Mouse (Mus musculus) liver, embryonic 15.5 days (tissue): ENCODE results near the gene Mef2a. TPM values are rescaled to one million over a fixed set of nuclear protein-coding genes. Genes with fewer than 3 reads are reported as not detected.
A peak's percentile ranks its signal among the peaks of the same experiment; 100 is the strongest.

Experiments used
- ATAC-seq: fragments of 200-750 bp; cut with Nextera tagmentation; 2 replicates; pipeline ENCODE4 v1.8.0; 2017; ENCODE audit warnings: moderate number of reproducible peaks, mild to moderate bottlenecking, moderate library complexity; ENCODE audit not compliant: insufficient read depth
- H3K27ac ChIP-seq: fragments of 300-500 bp; sonication (generic); replicated peaks from 2 replicates; pipeline ENCODE4 v1.5.1; 2015; ENCODE audit warnings: mild to moderate bottlenecking, inconsistent platforms
- H3K27me3 ChIP-seq: fragments of 300-500 bp; sonication (generic); 2 replicates; pipeline ENCODE4 v1.6.1; 2015; ENCODE audit warnings: mild to moderate bottlenecking, inconsistent platforms
- H3K36me3 ChIP-seq: fragments of 300-500 bp; sonication (generic); replicated peaks from 2 replicates; pipeline ENCODE4 v1.6.1; 2015; ENCODE audit warnings: moderate library complexity, mild to moderate bottlenecking, inconsistent platforms
- H3K4me1 ChIP-seq: fragments of 300-500 bp; sonication (generic); replicated peaks from 2 replicates; pipeline ENCODE4 v1.6.1; 2015; ENCODE audit warnings: inconsistent platforms
- H3K4me2 ChIP-seq: fragments of 300-500 bp; sonication (generic); 2 replicates; pipeline ENCODE4 v1.6.1; 2015; ENCODE audit warnings: moderate library complexity, mild to moderate bottlenecking, inconsistent platforms
- H3K4me3 ChIP-seq: fragments of 300-500 bp; sonication (generic); replicated peaks from 2 replicates; pipeline ENCODE4 v1.5.1; 2015; ENCODE audit warnings: mild to moderate bottlenecking, inconsistent platforms
- H3K9ac ChIP-seq: fragments of 300-500 bp; sonication (generic); 2 replicates; pipeline ENCODE4 v1.6.1; 2015; ENCODE audit warnings: moderate library complexity, mild to moderate bottlenecking, inconsistent platforms
- H3K9me3 ChIP-seq: fragments of 300-500 bp; sonication (generic); replicated peaks from 2 replicates; pipeline ENCODE4 v1.6.1; 2016; ENCODE audit warnings: inconsistent platforms
- WGBS: fragments of 180-500 bp; shearing (Covaris S2); methylation state at CpG from one replicate; pipeline ENCODE4 v1.1.7; 2015; ENCODE audit warnings: mixed read lengths; ENCODE audit not compliant: insufficient replicate concordance; 5-methylcytosine and 5-hydroxymethylcytosine counted together
- polyA plus RNA-seq: library from polyadenylated mRNA; unstranded; fragments of >200 nt; fragmentation: Nextera tagmentation; extraction: Ambion mirVana; gene quantifications from 2 replicates; pipeline ENCODE4 v1.2.1, GENCODE M21; 2015

The Mef2a gene
- polyA plus RNA-seq, result 10.8 and 10.9 TPM in 2 replicates

- H3K4me3 ChIP-seq, result peak within 1 kb of the TSS; percentile 91
- H3K36me3 ChIP-seq, result no peaks in the 10 kb centered on the region
- H3K9me3 ChIP-seq, result no peaks in the 10 kb centered on the region
- H3K27ac ChIP-seq, result peak within 1 kb of the TSS; percentile 92
- H3K4me1 ChIP-seq, result peaks cover 33% of the 10 kb centered on the region
- H3K9ac ChIP-seq, result peak within 1 kb of the TSS; percentile 95
- ATAC-seq, result peak; percentile 90
- no peaks in the 10 kb centered on the region; the same call in 1 of the 2 replicates for H3K27me3 ChIP-seq
- H3K4me2 ChIP-seq, result peak within 1 kb of the TSS; percentile 99
- WGBS, result under 1% methylated on average over 89 of the region's 89 CpGs
Measured at GRCm38 (mm10) chr7:67372729-67373583, at the start of gene Mef2a. Gene Mef2a, minus strand, starts transcription at chr7:67372858.

GRCm38 (mm10) chr7:67421476-67422186, 49.0 kb upstream of the Mef2a start:
- WGBS, result 54% methylated on average over 12 of the region's 12 CpGs
- no peak overlapping the region for H3K4me3 ChIP-seq
- H3K4me2 ChIP-seq, result no peak overlapping the region
- H3K36me3 ChIP-seq, result no peaks in the 10 kb centered on the region
- no peaks in the 10 kb centered on the region for H3K9me3 ChIP-seq
- peaks cover 4% of the 10 kb centered on the region; the same call in 1 of the 2 replicates for H3K4me1 ChIP-seq
- H3K27ac ChIP-seq, result no peak overlapping the region
- no peaks in the 10 kb centered on the region for H3K27me3 ChIP-seq
- ATAC-seq, result no peak
- no peak overlapping the region for H3K9ac ChIP-seq

GRCm38 (mm10) chr7:67421088-67421475, 48.4 kb upstream of the Mef2a start:
- WGBS, result 39% methylated on average over 3 of the region's 3 CpGs
- no peak for ATAC-seq
- Histone ChIP-seq H3K36me3 (no peaks in the 10 kb centered on the region), H3K9ac (no peak overlapping the region), H3K4me2 (no peak overlapping the region), H3K9me3 (no peaks in the 10 kb centered on the region), H3K4me3 (no peak overlapping the region), H3K27me3 (no peaks in the 10 kb centered on the region), H3K4me1 (peaks cover 4% of the 10 kb centered on the region; the same call in 1 of the 2 replicates), H3K27ac (no peak overlapping the region)

GRCm38 (mm10) chr7:67419591-67420314, 47.1 kb upstream of the Mef2a start:
- Histone ChIP-seq H3K9ac (no peak overlapping the region), H3K4me2 (no peak overlapping the region), H3K27ac (no peak overlapping the region), H3K9me3 (no peaks in the 10 kb centered on the region), H3K4me3 (no peak overlapping the region), H3K27me3 (no peaks in the 10 kb centered on the region), H3K4me1 (no peaks in the 10 kb centered on the region), H3K36me3 (no peaks in the 10 kb centered on the region)
- WGBS, result 35% methylated on average over 17 of the region's 17 CpGs
- no peak for ATAC-seq

GRCm38 (mm10) chr7:67418122-67418521, 45.5 kb upstream of the Mef2a start:
- WGBS, result 76% methylated on average over 5 of the region's 5 CpGs
- no peaks in the 10 kb centered on the region for H3K4me1 ChIP-seq
- H3K27me3 ChIP-seq, result no peaks in the 10 kb centered on the region
- H3K9ac ChIP-seq, result no peak overlapping the region
- no peak for ATAC-seq
- no peaks in the 10 kb centered on the region for H3K36me3 ChIP-seq
- no peaks in the 10 kb centered on the region for H3K9me3 ChIP-seq
- no peak overlapping the region for H3K4me3 ChIP-seq
- H3K4me2 ChIP-seq, result no peak overlapping the region
- H3K27ac ChIP-seq, result no peak overlapping the region

GRCm38 (mm10) chr7:67414766-67415165, 42.1 kb upstream of the Mef2a start:
- Histone ChIP-seq H3K27ac (no peak overlapping the region), H3K9me3 (no peaks in the 10 kb centered on the region), H3K27me3 (no peaks in the 10 kb centered on the region), H3K4me2 (no peak overlapping the region), H3K4me3 (no peak overlapping the region), H3K9ac (no peak overlapping the region), H3K36me3 (no peaks in the 10 kb centered on the region), H3K4me1 (no peaks in the 10 kb centered on the region)
- WGBS, result 62% methylated on average over 8 of the region's 8 CpGs
- no peak for ATAC-seq

- no peaks in the 10 kb centered on the region for H3K36me3 ChIP-seq
- no peaks in the 10 kb centered on the region for H3K9me3 ChIP-seq
- H3K27ac ChIP-seq, result no peak overlapping the region
- no peak for ATAC-seq
- H3K27me3 ChIP-seq, result no peaks in the 10 kb centered on the region
- H3K4me3 ChIP-seq, result no peak overlapping the region
- H3K4me1 ChIP-seq, result no peaks in the 10 kb centered on the region
- H3K9ac ChIP-seq, result no peak overlapping the region
- H3K4me2 ChIP-seq, result no peak overlapping the region
- WGBS, result 64% methylated on average over 10 of the region's 10 CpGs
Measured at GRCm38 (mm10) chr7:67412686-67413085, 40.0 kb upstream of the Mef2a start.

- no peaks in the 10 kb centered on the region for H3K4me1 ChIP-seq
- no peaks in the 10 kb centered on the region for H3K36me3 ChIP-seq
- no peaks in the 10 kb centered on the region for H3K27me3 ChIP-seq
- no peak for ATAC-seq
- no peak overlapping the region for H3K27ac ChIP-seq
- no peak overlapping the region for H3K4me3 ChIP-seq
- no peaks in the 10 kb centered on the region for H3K9me3 ChIP-seq
- 48% methylated on average over 2 of the region's 2 CpGs for WGBS
- no peak overlapping the region for H3K9ac ChIP-seq
- H3K4me2 ChIP-seq, result no peak overlapping the region
Measured at GRCm38 (mm10) chr7:67407019-67407418, 34.4 kb upstream of the Mef2a start.

GRCm38 (mm10) chr7:67404176-67404575, 31.5 kb upstream of the Mef2a start:
- ATAC-seq, result no peak
- no peaks in the 10 kb centered on the region for H3K27me3 ChIP-seq
- no peaks in the 10 kb centered on the region for H3K9me3 ChIP-seq
- H3K4me2 ChIP-seq, result no peak overlapping the region
- H3K9ac ChIP-seq, result no peak overlapping the region
- no peaks in the 10 kb centered on the region for H3K36me3 ChIP-seq
- no peaks in the 10 kb centered on the region for H3K4me1 ChIP-seq
- no peak overlapping the region for H3K4me3 ChIP-seq
- 74% methylated on average over 2 of the region's 2 CpGs for WGBS
- no peak overlapping the region for H3K27ac ChIP-seq

GRCm38 (mm10) chr7:67402353-67402752, 29.7 kb upstream of the Mef2a start:
- no peak overlapping the region for H3K27ac ChIP-seq
- WGBS, result 66% methylated on average over 7 of the region's 7 CpGs
- no peaks in the 10 kb centered on the region for H3K9me3 ChIP-seq
- no peak overlapping the region for H3K9ac ChIP-seq
- no peak overlapping the region for H3K4me3 ChIP-seq
- no peaks in the 10 kb centered on the region for H3K36me3 ChIP-seq
- H3K27me3 ChIP-seq, result no peaks in the 10 kb centered on the region
- no peak overlapping the region for H3K4me2 ChIP-seq
- H3K4me1 ChIP-seq, result no peaks in the 10 kb centered on the region
- no peak for ATAC-seq

GRCm38 (mm10) chr7:67401379-67401778, 28.7 kb upstream of the Mef2a start:
- Histone ChIP-seq H3K4me3 (no peak overlapping the region), H3K9me3 (no peaks in the 10 kb centered on the region), H3K4me2 (no peak overlapping the region), H3K27me3 (no peaks in the 10 kb centered on the region), H3K27ac (no peak overlapping the region), H3K9ac (no peak overlapping the region), H3K36me3 (no peaks in the 10 kb centered on the region), H3K4me1 (no peaks in the 10 kb centered on the region)
- no peak for ATAC-seq
- 49% methylated on average over 5 of the region's 5 CpGs for WGBS
